Mouse (Mus musculus): Measurements from ENCODE around the gene B830017H08Rik.

GRCm38 (mm10) chr16:17795643-17796042 is 37.3 kb upstream of the B830017H08Rik start:
- no peak for TF ChIP-seq CTCF (IDR thresholded peaks at IDR 0.05; ENCODE audit: extremely low read depth, insufficient read length, insufficient replicate concordance, low read depth, low read length)
- no peak for TF ChIP-seq POLR2A (IDR thresholded peaks at IDR 0.05; ENCODE audit: low read depth, low read length)
